ENCODE assay signal across 8 mouse cellular contexts in genomic region chr11:23255427-23256193, GRCm38 (mm10). TPM values are rescaled to one million over a fixed set of nuclear protein-coding genes. Genes with fewer than 3 reads are reported as not detected.
A peak's percentile ranks its signal among the peaks of the same experiment; 100 is the strongest.
DNase-seq lines count a peak whose midpoint lies in the region; ATAC-seq and TF ChIP-seq lines count a peak whose summit lies in the region.

TSS of gene Xpo1 (plus strand) at chr11:23256041.

- H3K9me3 ChIP-seq in E14TG2a.4 (ENCODE audit: low read length): no peaks in the 10 kb centered on the region
- H3K9me3 ChIP-seq in forebrain, embryonic 12.5 days: no peaks in the 10 kb centered on the region
- no peaks in the 10 kb centered on the region for H3K9me3 ChIP-seq in heart, postnatal 0 days (replicated peaks; ENCODE audit: control insufficient read depth, low read length)
- H3K9me3 ChIP-seq in liver, embryonic 16.5 days (replicated peaks; ENCODE audit: control insufficient read depth, low read length): no peaks in the 10 kb centered on the region
- no peaks in the 10 kb centered on the region for H3K9me3 ChIP-seq in neural tube, embryonic 13.5 days

- peak within 1 kb of the TSS; percentile 98 for H3K4me3 ChIP-seq in E14TG2a.4 (replicated peaks; ENCODE audit: low read length)
- H3K4me3 ChIP-seq in forebrain, embryonic 12.5 days (replicated peaks): peak within 1 kb of the TSS; percentile 96
- peak within 1 kb of the TSS; percentile 91 for H3K4me3 ChIP-seq in heart, postnatal 0 days (ENCODE audit: low read depth, low read length)
- H3K4me3 ChIP-seq in liver, embryonic 16.5 days (ENCODE audit: low read depth, low read length): peak within 1 kb of the TSS; percentile 85
- peak within 1 kb of the TSS; percentile 94 for H3K4me3 ChIP-seq in neural tube, embryonic 13.5 days
- H3K4me3 ChIP-seq in testis, adult 2 months (ENCODE audit: control insufficient read depth, low read depth, low read length): peak within 1 kb of the TSS; percentile 93

- H3K36me3 ChIP-seq in E14TG2a.4 (ENCODE audit: insufficient read depth, low read length): peaks cover 19% of the 10 kb centered on the region
- H3K36me3 ChIP-seq in forebrain, embryonic 12.5 days (replicated peaks): no peaks in the 10 kb centered on the region; the same call in 1 of the 2 replicates
- no peaks in the 10 kb centered on the region for H3K36me3 ChIP-seq in heart, postnatal 0 days (replicated peaks; ENCODE audit: control insufficient read depth, insufficient read depth, low read length)
- H3K36me3 ChIP-seq in liver, embryonic 16.5 days (ENCODE audit: control insufficient read depth, insufficient read depth): no peaks in the 10 kb centered on the region
- H3K36me3 ChIP-seq in neural tube, embryonic 13.5 days: no peaks in the 10 kb centered on the region
- H3K36me3 ChIP-seq in testis, adult 2 months (ENCODE audit: control insufficient read depth, insufficient read depth, low read length): no peaks in the 10 kb centered on the region

- peaks cover 37% of the 10 kb centered on the region for H3K4me1 ChIP-seq in E14TG2a.4 (replicated peaks; ENCODE audit: low read depth, low read length)
- peaks cover 26% of the 10 kb centered on the region for H3K4me1 ChIP-seq in forebrain, embryonic 12.5 days
- H3K4me1 ChIP-seq in heart, postnatal 0 days (ENCODE audit: control insufficient read depth, insufficient read depth): peaks cover 17% of the 10 kb centered on the region
- peaks cover 35% of the 10 kb centered on the region for H3K4me1 ChIP-seq in liver, embryonic 16.5 days (ENCODE audit: control insufficient read depth, low read depth, low read length)
- H3K4me1 ChIP-seq in neural tube, embryonic 13.5 days (replicated peaks): peaks cover 27% of the 10 kb centered on the region
- H3K4me1 ChIP-seq in testis, adult 2 months (ENCODE audit: control insufficient read depth, insufficient read depth, low read length): peaks cover 19% of the 10 kb centered on the region

- peak within 1 kb of the TSS; percentile 100 for H3K27ac ChIP-seq in forebrain, embryonic 12.5 days
- peak within 1 kb of the TSS; percentile 99 for H3K27ac ChIP-seq in heart, postnatal 0 days (ENCODE audit: low read depth)
- H3K27ac ChIP-seq in liver, embryonic 16.5 days (ENCODE audit: low read length): peak within 1 kb of the TSS; percentile 97
- H3K27ac ChIP-seq in neural tube, embryonic 13.5 days (replicated peaks): peak within 1 kb of the TSS; percentile 100
- peak within 1 kb of the TSS; percentile 98 for H3K27ac ChIP-seq in testis, adult 2 months (ENCODE audit: control insufficient read depth, insufficient read depth, low read depth, low read length)

- ATAC-seq in forebrain, embryonic 12.5 days (ENCODE audit: low FRiP score): peak; percentile 97
- ATAC-seq in heart, postnatal 0 days (ENCODE audit: insufficient read depth, low read depth): peak; percentile 95
- ATAC-seq in liver, embryonic 16.5 days (ENCODE audit: low read depth): peak; percentile 91
- ATAC-seq in neural tube, embryonic 13.5 days (ENCODE audit: low read depth): peak; percentile 98

- no peaks in the 10 kb centered on the region for H3K27me3 ChIP-seq in E14TG2a.4 (ENCODE audit: insufficient read depth, low read length)
- H3K27me3 ChIP-seq in forebrain, embryonic 12.5 days: no peaks in the 10 kb centered on the region
- H3K27me3 ChIP-seq in heart, postnatal 0 days (ENCODE audit: control insufficient read depth, insufficient read depth, low read length): no peaks in the 10 kb centered on the region
- H3K27me3 ChIP-seq in liver, embryonic 16.5 days (ENCODE audit: control insufficient read depth, insufficient read depth, low read depth, low read length): no peaks in the 10 kb centered on the region
- H3K27me3 ChIP-seq in neural tube, embryonic 13.5 days: no peaks in the 10 kb centered on the region
- no peaks in the 10 kb centered on the region for H3K27me3 ChIP-seq in testis, adult 2 months (ENCODE audit: control insufficient read depth, insufficient read depth, low read length)

- TF ChIP-seq POLR2A in testis, adult 2 months (IDR thresholded peaks at IDR 0.05; ENCODE audit: control insufficient read depth, low read depth, low read length): peak; percentile 94

- 0% methylated on average over 59 of the region's 60 CpGs for WGBS in forebrain, embryonic 12.5 days
- 0% methylated on average over 57 of the region's 60 CpGs for WGBS in heart, postnatal 0 days
- WGBS in liver, embryonic 16.5 days (ENCODE audit: insufficient replicate concordance): 0% methylated on average over 60 of the region's 60 CpGs
- under 1% methylated on average over 58 of the region's 60 CpGs for WGBS in neural tube, embryonic 13.5 days

- peak; percentile 100 for DNase-seq in c-Kit-positive CD71-positive TER-119-positive erythroid progenitor cells, embryonic 14.5 days (ENCODE audit: low spot score)
- DNase-seq in heart, postnatal 0 days (ENCODE audit: low spot score): peak; percentile 100
- peak; percentile 100 for DNase-seq in kidney, postnatal 4 days

- H3K4me2 ChIP-seq in forebrain, embryonic 12.5 days: peak within 1 kb of the TSS; percentile 86
- peak within 1 kb of the TSS; percentile 86 for H3K4me2 ChIP-seq in heart, postnatal 0 days (ENCODE audit: low read depth, low read length)
- H3K4me2 ChIP-seq in liver, embryonic 16.5 days (ENCODE audit: low read depth, low read length): peak within 1 kb of the TSS; percentile 95
- H3K4me2 ChIP-seq in neural tube, embryonic 13.5 days: peak within 1 kb of the TSS; percentile 91

- H3K9ac ChIP-seq in forebrain, embryonic 12.5 days: peak within 1 kb of the TSS; percentile 99
- H3K9ac ChIP-seq in heart, postnatal 0 days (replicated peaks; ENCODE audit: low read depth, low read length): peak within 1 kb of the TSS; percentile 96
- H3K9ac ChIP-seq in liver, embryonic 16.5 days (ENCODE audit: low read depth, low read length): peak within 1 kb of the TSS; percentile 100
- H3K9ac ChIP-seq in neural tube, embryonic 13.5 days: peak within 1 kb of the TSS; percentile 98

- TF ChIP-seq CTCF in E14TG2a.4 (conservative IDR thresholded peaks at IDR 0.05; ENCODE audit: low read length): no peak
- peak; percentile 67 for TF ChIP-seq CTCF in heart, postnatal 0 days (IDR thresholded peaks at IDR 0.05; ENCODE audit: low read depth)
- TF ChIP-seq CTCF in testis, adult 2 months (IDR thresholded peaks at IDR 0.05; ENCODE audit: control insufficient read depth, insufficient read depth, insufficient replicate concordance, low read depth, low read length): peak; percentile 45; the same call in 1 of the 2 replicates

- peak; percentile 89 for TF ChIP-seq EP300 in heart, postnatal 0 days (IDR thresholded peaks at IDR 0.05; ENCODE audit: low read depth)

RNA-seq across cellular contexts. Expression of gene Xpo1, which starts in this region (rescaled TPM):
- polyA plus RNA-seq in forebrain, embryonic 12.5 days (2016; fragmentation: Nextera tagmentation; extraction: Ambion mirVana): 169 and 171 TPM in 2 replicates
- total RNA-seq in heart, postnatal 0 days (2014; rRNA removed; ENCODE audit: low replicate concordance): 33.4 and 38.4 TPM in 2 replicates
- 19.1 and 21.2 TPM in 2 replicates for polyA plus RNA-seq in heart, postnatal 0 days (2015; fragmentation: Nextera tagmentation; extraction: Ambion mirVana)
- 33.0 and 36.3 TPM in 2 replicates for polyA plus RNA-seq in liver, embryonic 16.5 days (2015; fragmentation: Nextera tagmentation; extraction: Ambion mirVana)
- 66.7 and 74.3 TPM in 2 replicates for polyA plus RNA-seq in neural tube, embryonic 13.5 days (2015; fragmentation: Nextera tagmentation; extraction: Ambion mirVana)
- 6.8 and 9.6 TPM in 2 replicates for polyA plus RNA-seq in testis, adult 2 months (2012; rRNA removed)

Comparison
In these comparisons a context has a peak if more than half of its experiments do, and no peak if none do; other contexts are left out.
1. Peak in every context shown above with its lines: DNase-seq, ATAC-seq, H3K4me3 ChIP-seq and H3K27ac ChIP-seq.